Mouse (Mus musculus) limb, embryonic 12.5 days (tissue): ENCODE data around the gene Sdhb. TPM values are rescaled to one million over a fixed set of nuclear protein-coding genes. Genes with fewer than 3 reads are reported as not detected.

Experiments
- ATAC-seq: fragments of 200-750 bp; cut with Nextera tagmentation; 2 replicates; pipeline ENCODE4 v1.8.0; 2017; ENCODE audit warnings: low read depth, moderate TSS enrichment; ENCODE audit not compliant: insufficient number of reproducible peaks, insufficient read depth, low FRiP score, low TSS enrichment
- H3K27ac ChIP-seq: fragments of 300-500 bp; sonication (generic); 2 replicates; pipeline ENCODE4 v1.5.1; 2016; ENCODE audit warnings: mild to moderate bottlenecking, moderate library complexity
- H3K27me3 ChIP-seq: fragments of 300-500 bp; sonication (generic); 2 replicates; pipeline ENCODE4 v1.6.1; 2016; ENCODE audit warnings: mild to moderate bottlenecking, moderate library complexity
- H3K36me3 ChIP-seq: fragments of 300-500 bp; sonication (generic); 2 replicates; pipeline ENCODE4 v1.6.1; 2016; ENCODE audit warnings: mild to moderate bottlenecking, moderate library complexity
- H3K4me1 ChIP-seq: fragments of 300-500 bp; sonication (generic); replicated peaks from 2 replicates; pipeline ENCODE4 v1.6.1; 2016
- H3K4me2 ChIP-seq: fragments of 300-500 bp; sonication (generic); 2 replicates; pipeline ENCODE4 v1.6.1; 2016; ENCODE audit warnings: mild to moderate bottlenecking, moderate library complexity
- H3K4me3 ChIP-seq: fragments of 300-500 bp; sonication (generic); replicated peaks from 2 replicates; pipeline ENCODE4 v1.5.1; 2016; ENCODE audit warnings: mild to moderate bottlenecking
- H3K9ac ChIP-seq: fragments of 300-500 bp; sonication (generic); replicated peaks from 2 replicates; pipeline ENCODE4 v1.6.1; 2016; ENCODE audit warnings: mild to moderate bottlenecking, moderate library complexity
- H3K9me3 ChIP-seq: fragments of 300-500 bp; sonication (generic); 2 replicates; pipeline ENCODE4 v1.6.1; 2016; ENCODE audit warnings: mild to moderate bottlenecking, moderate library complexity
- WGBS: fragments of 180-500 bp; shearing (Covaris S2); methylation state at CpG from one replicate; pipeline ENCODE4 v1.1.7; 2016; 5-methylcytosine and 5-hydroxymethylcytosine counted together
- polyA plus RNA-seq: library from polyadenylated mRNA; unstranded; fragments of >200 nt; fragmentation: Nextera tagmentation; extraction: Ambion mirVana; gene quantifications from 2 replicates; pipeline ENCODE4 v1.2.1, GENCODE M21; 2016

Sdhb gene
- polyA plus RNA-seq, 1 experiment from 2014 or later: 392 TPM

GRCm38 (mm10) chr4:140992215-140992614, 31.2 kb downstream of the Sdhb start:
- no peaks in the 10 kb centered on the region for H3K27me3 ChIP-seq
- WGBS: 86% methylated on average over 20 of the region's 20 CpGs
- H3K9me3 ChIP-seq: no peaks in the 10 kb centered on the region
- H3K36me3 ChIP-seq: peaks cover 65% of the 10 kb centered on the region
- H3K27ac ChIP-seq: no peak overlapping the region
- H3K9ac ChIP-seq: no peak overlapping the region
- no peak overlapping the region for H3K4me2 ChIP-seq
- H3K4me3 ChIP-seq: no peak overlapping the region
- H3K4me1 ChIP-seq: peaks cover 19% of the 10 kb centered on the region
- ATAC-seq: no peak

GRCm38 (mm10) chr4:140993846-140994245, 32.8 kb downstream of the Sdhb start:
- no peaks in the 10 kb centered on the region for H3K27me3 ChIP-seq
- no peak overlapping the region for H3K4me3 ChIP-seq
- no peak overlapping the region for H3K27ac ChIP-seq
- ATAC-seq: no peak
- 0 out of 2 replicates have a peak, but pooled peaks cover 3% of the 10 kb centered on the region for H3K4me1 ChIP-seq
- H3K4me2 ChIP-seq: no peak overlapping the region
- H3K9ac ChIP-seq: no peak overlapping the region
- peaks cover 79% of the 10 kb centered on the region for H3K36me3 ChIP-seq
- 88% methylated on average over 8 of the region's 8 CpGs for WGBS
- no peaks in the 10 kb centered on the region for H3K9me3 ChIP-seq

- no peak overlapping the region for H3K9ac ChIP-seq
- H3K27me3 ChIP-seq: no peaks in the 10 kb centered on the region
- no peak overlapping the region for H3K4me2 ChIP-seq
- peaks cover 90% of the 10 kb centered on the region for H3K36me3 ChIP-seq
- no peak for ATAC-seq
- H3K4me1 ChIP-seq: no peaks in the 10 kb centered on the region
- H3K4me3 ChIP-seq: no peak overlapping the region
- H3K9me3 ChIP-seq: no peaks in the 10 kb centered on the region
- 84% methylated on average over 8 of the region's 8 CpGs for WGBS
- H3K27ac ChIP-seq: no peak overlapping the region
These were observed 34.8 kb downstream of the Sdhb start for GRCm38 (mm10) chr4:140995811-140996210.

GRCm38 (mm10) chr4:140996812-140997211, 35.8 kb downstream of the Sdhb start:
- H3K27me3 ChIP-seq: no peaks in the 10 kb centered on the region
- no peak overlapping the region for H3K9ac ChIP-seq
- no peak overlapping the region for H3K4me3 ChIP-seq
- no peaks in the 10 kb centered on the region for H3K9me3 ChIP-seq
- H3K27ac ChIP-seq: no peak overlapping the region
- H3K4me1 ChIP-seq: no peaks in the 10 kb centered on the region
- peaks cover 97% of the 10 kb centered on the region for H3K36me3 ChIP-seq
- no peak for ATAC-seq
- 94% methylated on average over 9 of the region's 9 CpGs for WGBS
- no peak overlapping the region for H3K4me2 ChIP-seq

DNA sequence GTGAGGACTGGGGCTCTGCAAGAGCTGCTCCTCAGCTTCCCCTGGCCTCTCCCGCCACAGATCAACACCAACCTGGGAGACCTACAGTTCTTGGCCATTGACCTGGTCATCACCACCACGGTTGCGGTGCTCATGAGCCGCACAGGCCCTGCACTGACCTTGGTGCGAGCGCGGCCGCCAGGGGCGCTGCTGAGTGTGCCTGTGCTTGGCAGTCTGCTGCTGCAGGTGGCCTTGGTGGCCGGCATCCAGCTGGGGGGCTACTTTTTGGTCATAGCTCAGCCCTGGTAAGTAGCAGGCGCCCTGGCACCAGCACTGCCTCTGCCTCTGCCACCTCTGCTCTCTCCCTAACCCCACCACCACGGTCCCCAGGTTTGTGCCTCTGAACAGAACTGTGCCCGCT, 45.0 kb downstream of the Sdhb start:
- no peak overlapping the region for H3K9ac ChIP-seq
- H3K4me1 ChIP-seq: 0 out of 2 replicates have a peak, but pooled peaks cover 6% of the 10 kb centered on the region
- no peak for ATAC-seq
- peaks cover 7% of the 10 kb centered on the region for H3K9me3 ChIP-seq
- no peak overlapping the region for H3K4me3 ChIP-seq
- WGBS: 84% methylated on average over 13 of the region's 13 CpGs
- H3K27ac ChIP-seq: no peak overlapping the region
- H3K36me3 ChIP-seq: peaks cover 72% of the 10 kb centered on the region
- H3K27me3 ChIP-seq: no peaks in the 10 kb centered on the region
- H3K4me2 ChIP-seq: no peak overlapping the region

DNA sequence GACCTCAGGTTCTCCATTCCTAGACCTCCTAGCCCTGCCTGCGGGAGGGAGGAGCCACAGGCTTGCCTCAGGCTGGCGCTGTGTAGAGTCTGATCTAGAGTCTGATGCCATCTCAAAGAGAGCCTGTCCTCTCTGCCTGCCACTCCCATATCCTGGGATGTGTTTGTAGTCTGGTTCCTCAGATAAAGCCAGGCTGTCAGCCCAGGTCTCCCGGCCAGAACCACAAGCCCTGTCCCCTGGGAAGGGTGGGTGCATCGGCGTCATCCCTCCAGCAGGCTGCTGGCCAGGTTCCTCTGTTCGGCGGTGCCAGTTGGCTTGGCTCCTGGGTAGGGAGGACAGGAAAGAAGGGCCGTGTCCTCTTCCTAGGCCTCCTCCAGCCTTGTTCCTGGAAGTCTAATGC, 47.0 kb downstream of the Sdhb start:
- no peak overlapping the region for H3K4me3 ChIP-seq

GRCm38 (mm10) chr4:141010118-141010517, 49.1 kb downstream of the Sdhb start, which contains the start of gene Mfap2:
TSS of gene Mfap2 (plus strand) at chr4:141010418.
- 15% methylated on average over 7 of the region's 7 CpGs for WGBS
- Histone ChIP-seq H3K4me1 (peaks cover 23% of the 10 kb centered on the region), H3K4me2 (peak within 1 kb of the TSS; percentile 90), H3K36me3 (peaks cover 64% of the 10 kb centered on the region), H3K9me3 (peaks cover 7% of the 10 kb centered on the region), H3K27ac (peak within 1 kb of the TSS; percentile 95), H3K9ac (peak within 1 kb of the TSS; percentile 90), H3K27me3 (no peaks in the 10 kb centered on the region), H3K4me3 (peak within 1 kb of the TSS; percentile 72)
- ATAC-seq: no peak

More for the DNA sequence above, 47.0 kb downstream of the Sdhb start:
- Histone ChIP-seq H3K27ac (no peak overlapping the region), H3K27me3 (no peaks in the 10 kb centered on the region), H3K36me3 (peaks cover 64% of the 10 kb centered on the region), H3K9ac (no peak overlapping the region), H3K9me3 (peaks cover 7% of the 10 kb centered on the region), H3K4me2 (no peak overlapping the region), H3K4me1 (peaks cover 23% of the 10 kb centered on the region)
- WGBS: 96% methylated on average over 8 of the region's 8 CpGs
- no peak for ATAC-seq

- Histone ChIP-seq H3K27me3 (no peaks in the 10 kb centered on the region), H3K36me3 (peaks cover 64% of the 10 kb centered on the region), H3K9me3 (peaks cover 7% of the 10 kb centered on the region), H3K4me1 (peaks cover 23% of the 10 kb centered on the region), H3K9ac (peak overlapping the region; percentile 90), H3K4me3 (peak overlapping the region; percentile 72), H3K4me2 (peak overlapping the region; percentile 90), H3K27ac (peak overlapping the region; percentile 95)
- under 1% methylated on average over 26 of the region's 26 CpGs for WGBS
- peak; percentile 70 for ATAC-seq
These were observed 49.5 kb downstream of the Sdhb start for GRCm38 (mm10) chr4:141010526-141010925.

GRCm38 (mm10) chr4:141010941-141011429, 50.0 kb downstream of the Sdhb start:
- Histone ChIP-seq H3K4me3 (peak overlapping the region; percentile 72), H3K27ac (peak overlapping the region; percentile 95), H3K27me3 (no peaks in the 10 kb centered on the region), H3K9ac (peak overlapping the region; percentile 90), H3K4me2 (peak overlapping the region; percentile 90), H3K36me3 (peaks cover 64% of the 10 kb centered on the region), H3K4me1 (peaks cover 25% of the 10 kb centered on the region), H3K9me3 (peaks cover 7% of the 10 kb centered on the region)
- ATAC-seq: peak; percentile 26
- 0% methylated on average over 17 of the region's 17 CpGs for WGBS

DNA sequence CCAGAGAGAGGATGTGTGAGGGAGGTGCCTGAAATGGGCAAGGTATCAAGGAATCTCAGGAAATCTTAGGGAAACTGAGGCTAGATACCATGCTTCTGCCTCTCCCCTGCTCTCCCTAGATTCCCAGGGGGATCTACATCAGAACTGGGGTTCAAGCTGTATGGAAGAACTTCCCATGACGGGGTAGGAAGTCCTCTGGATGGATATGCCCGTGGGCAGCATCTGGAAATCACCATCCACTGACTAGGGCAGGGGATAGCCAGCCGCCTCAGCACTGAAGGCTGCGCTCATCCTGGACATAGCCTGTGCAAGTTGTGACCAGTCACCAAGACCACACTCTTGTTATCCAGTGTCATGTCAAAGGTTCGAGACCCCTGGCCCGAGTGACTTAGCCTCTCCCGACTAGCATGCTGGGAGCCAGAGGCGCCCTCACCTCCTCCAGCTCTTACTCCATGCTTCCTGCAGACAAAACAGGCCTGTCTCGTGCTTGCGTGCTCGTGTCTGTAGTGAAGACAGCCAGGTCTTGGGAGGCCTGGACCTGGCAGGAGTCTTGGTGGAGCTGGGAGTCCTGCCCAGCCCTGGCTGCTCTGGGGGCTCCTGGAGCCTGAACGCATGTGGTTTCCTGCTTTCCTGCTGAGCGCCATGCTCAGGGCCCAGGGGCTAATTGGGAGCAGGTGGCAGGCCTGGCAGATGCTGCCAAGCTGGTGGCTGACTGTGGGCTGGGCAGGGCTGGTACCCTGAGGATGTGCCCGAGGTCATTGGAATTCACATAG, 50.7 kb downstream of the Sdhb start:
- peak overlapping the region; percentile 95 for H3K27ac ChIP-seq
- peaks cover 5% of the 10 kb centered on the region for H3K9me3 ChIP-seq
- no peaks in the 10 kb centered on the region for H3K27me3 ChIP-seq
- peaks cover 25% of the 10 kb centered on the region for H3K4me1 ChIP-seq
- H3K4me2 ChIP-seq: peak overlapping the region; percentile 90
- ATAC-seq: no peak; the same call in 1 of the 2 replicates
- H3K36me3 ChIP-seq: peaks cover 64% of the 10 kb centered on the region
- H3K9ac ChIP-seq: peak overlapping the region; percentile 90
- H3K4me3 ChIP-seq: peak overlapping the region; percentile 72
- 28% methylated on average over 14 of the region's 14 CpGs for WGBS

DNA sequence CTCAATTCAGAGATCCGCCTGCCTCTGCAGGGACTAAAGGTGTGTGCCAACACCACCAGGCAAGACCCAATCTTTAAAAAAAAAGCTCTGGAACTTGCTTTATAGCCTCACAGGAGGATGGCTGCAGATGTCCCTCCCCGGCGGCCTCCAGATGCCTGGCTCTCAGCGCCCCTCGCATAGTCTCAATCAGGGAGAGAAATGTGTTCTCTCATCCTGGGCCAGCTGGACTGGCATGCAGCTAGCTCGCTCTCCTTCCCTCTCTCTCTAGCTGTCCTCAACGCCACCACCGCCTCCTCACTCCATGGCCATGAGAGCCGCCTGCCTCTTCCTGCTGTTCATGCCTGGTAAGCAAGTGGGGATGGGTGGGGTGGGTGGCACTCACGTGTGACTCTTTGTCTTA, 51.6 kb downstream of the Sdhb start:
- H3K27me3 ChIP-seq: no peaks in the 10 kb centered on the region
- H3K4me3 ChIP-seq: peak overlapping the region; percentile 72
- peak overlapping the region; percentile 90 for H3K4me2 ChIP-seq
- no peaks in the 10 kb centered on the region for H3K9me3 ChIP-seq
- H3K27ac ChIP-seq: peak overlapping the region; percentile 95; the same call in 1 of the 2 replicates
- 66% methylated on average over 10 of the region's 10 CpGs for WGBS
- H3K4me1 ChIP-seq: peaks cover 25% of the 10 kb centered on the region
- peaks cover 66% of the 10 kb centered on the region for H3K36me3 ChIP-seq
- no peak for ATAC-seq
- 0 out of 2 replicates have a peak overlapping the region, but pooled peaks have one; percentile 90 for H3K9ac ChIP-seq
